Mouse (Mus musculus): ENCODE results near the gene Krt9.

The Krt9 gene

GRCm38 (mm10) chr11:100148615-100149330 is 44.3 kb downstream of the Krt9 start, which contains the start of gene Krt19:
Gene Krt19, minus strand, starts transcription at chr11:100148665.
- DNase-seq (ENCODE audit: low spot score): no peak

GRCm38 (mm10) chr11:100147566-100148353 is 45.3 kb downstream of the Krt9 start:
- peak; percentile 50 for DNase-seq (ENCODE audit: low spot score)

GRCm38 (mm10) chr11:100145858-100146560 is 47.0 kb downstream of the Krt9 start:
- no peak for DNase-seq (ENCODE audit: low spot score)

GRCm38 (mm10) chr11:100145104-100145503 is 47.9 kb downstream of the Krt9 start:
- DNase-seq (ENCODE audit: low spot score): no peak

- DNase-seq (ENCODE audit: low spot score): no peak
These were observed 52.1 kb downstream of the Krt9 start for GRCm38 (mm10) chr11:100140966-100141365.

- no peak for DNase-seq (ENCODE audit: low spot score)
These were observed 53.7 kb downstream of the Krt9 start for GRCm38 (mm10) chr11:100139391-100139790.

- no peak for DNase-seq (ENCODE audit: low spot score)
These were observed 54.2 kb downstream of the Krt9 start for GRCm38 (mm10) chr11:100138809-100139208.

GRCm38 (mm10) chr11:100137693-100138092 is 55.4 kb downstream of the Krt9 start:
- no peak for DNase-seq (ENCODE audit: low spot score)
